Mouse (Mus musculus): ENCODE results near the gene Actg1. TPM values are rescaled to one million over a fixed set of nuclear protein-coding genes. Genes with fewer than 3 reads are reported as not detected.

Gene Actg1
- polyA plus RNA-seq, 1 experiment: 7,516 TPM

DNA sequence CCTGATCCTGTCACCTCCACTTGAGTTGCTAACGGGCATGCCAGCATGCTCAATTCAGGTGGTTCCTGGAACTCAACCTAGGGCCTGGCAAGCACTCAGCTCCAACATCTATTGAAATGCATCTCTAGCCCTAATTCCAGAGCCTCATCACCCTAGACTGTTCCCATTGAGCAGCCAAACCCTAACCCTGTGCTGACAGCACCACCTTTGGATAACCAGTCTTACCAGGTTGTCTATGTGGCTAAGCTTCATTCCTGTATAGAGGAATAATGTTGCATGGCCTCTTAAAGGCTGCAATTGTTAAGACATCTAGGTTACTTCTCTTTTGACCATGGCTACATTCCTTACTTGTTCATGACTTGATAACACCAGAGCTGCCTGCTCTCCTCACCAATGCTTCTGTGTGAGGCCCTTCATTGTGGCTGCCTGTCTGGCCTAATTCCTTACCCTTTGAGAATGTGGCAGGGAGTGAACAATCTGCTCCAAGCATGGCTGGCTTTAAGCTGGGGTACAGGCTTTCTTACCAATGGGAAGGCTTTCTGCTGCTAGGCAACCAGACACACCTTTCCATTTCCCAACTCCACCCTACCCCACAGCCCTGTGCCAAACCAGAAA lies 3.2 kb downstream of the Actg1 start:
- Histone ChIP-seq H3K36me3 (ENCODE audit: control insufficient read depth, insufficient read depth) (peaks cover 21% of the 10 kb centered on the region), H3K4me3 (ENCODE audit: insufficient read depth, poor library complexity, severe bottlenecking) (peak overlapping the region; percentile 38), H3K79me3 (ENCODE audit: low read depth) (peaks cover 29% of the 10 kb centered on the region), H3K27me3 (ENCODE audit: control insufficient read depth, insufficient read depth, insufficient read length) (no peaks in the 10 kb centered on the region), H3ac (ENCODE audit: control insufficient read depth, insufficient read length, low read depth) (peak overlapping the region; percentile 78), H3K79me2 (ENCODE audit: control insufficient read depth, insufficient read depth) (peaks cover 45% of the 10 kb centered on the region)
- TF ChIP-seq CEBPB (IDR thresholded peaks at IDR 0.05; ENCODE audit: low read depth) (no peak), USF1 (IDR thresholded peaks at IDR 0.05; ENCODE audit: low read depth) (no peak), CTCF (IDR thresholded peaks at IDR 0.05; ENCODE audit: control insufficient read depth, insufficient read depth, insufficient read length) (no peak), MYOD1 (IDR thresholded peaks at IDR 0.05; ENCODE audit: control insufficient read depth, insufficient read length, low read depth) (no peak), MAX (IDR thresholded peaks at IDR 0.05) (no peak), FOSL1 (IDR thresholded peaks at IDR 0.05; ENCODE audit: insufficient read depth, low read length, poor library complexity, severe bottlenecking) (no peak), MYOG (IDR thresholded peaks at IDR 0.05; ENCODE audit: control insufficient read depth, extremely low read depth, insufficient read length) (no peak)

DNA sequence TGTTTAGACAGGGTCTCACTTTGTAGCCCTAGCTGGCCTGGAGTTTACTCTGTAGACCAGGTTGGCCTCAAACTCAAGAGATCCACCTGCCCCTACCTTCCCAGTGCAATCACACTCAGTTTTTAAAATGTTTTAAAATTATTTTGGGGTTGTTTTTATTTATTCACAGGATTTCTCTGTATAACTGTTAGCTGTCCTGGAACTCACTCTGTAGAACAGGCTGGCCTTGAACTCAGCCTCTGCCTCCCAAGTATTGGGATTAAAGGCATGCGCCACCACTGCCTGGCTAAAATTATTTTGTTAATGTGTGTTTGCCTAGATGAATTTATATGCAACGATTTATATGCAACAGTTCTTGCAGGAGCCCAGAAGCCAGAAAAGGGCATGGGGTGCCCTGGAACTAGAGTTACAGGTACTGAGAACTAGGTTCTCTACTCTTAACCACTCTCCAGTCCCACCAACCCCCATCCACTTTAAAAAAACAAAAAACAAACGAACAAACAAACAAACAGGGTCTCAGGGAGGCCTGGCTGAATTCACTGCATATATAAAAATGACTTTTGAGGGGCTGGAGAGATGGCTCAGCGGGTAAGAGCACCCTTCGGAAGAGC lies 3.9 kb downstream of the Actg1 start:
- H3K27me3 ChIP-seq (ENCODE audit: control insufficient read depth, insufficient read depth, insufficient read length): no peaks in the 10 kb centered on the region
- no peak for TF ChIP-seq CEBPB (IDR thresholded peaks at IDR 0.05; ENCODE audit: low read depth)
- TF ChIP-seq FOSL1 (IDR thresholded peaks at IDR 0.05; ENCODE audit: insufficient read depth, low read length, poor library complexity, severe bottlenecking): no peak
- TF ChIP-seq MYOG (IDR thresholded peaks at IDR 0.05; ENCODE audit: control insufficient read depth, extremely low read depth, insufficient read length): no peak
- no peak for TF ChIP-seq USF1 (IDR thresholded peaks at IDR 0.05; ENCODE audit: low read depth)
- TF ChIP-seq MAX (IDR thresholded peaks at IDR 0.05): no peak
- TF ChIP-seq CTCF (IDR thresholded peaks at IDR 0.05; ENCODE audit: control insufficient read depth, insufficient read depth, insufficient read length): no peak
- TF ChIP-seq MYOD1 (IDR thresholded peaks at IDR 0.05; ENCODE audit: control insufficient read depth, insufficient read length, low read depth): no peak
- H3K79me3 ChIP-seq (ENCODE audit: low read depth): peaks cover 28% of the 10 kb centered on the region
- H3K79me2 ChIP-seq (ENCODE audit: control insufficient read depth, insufficient read depth): peaks cover 41% of the 10 kb centered on the region
- H3K4me3 ChIP-seq (ENCODE audit: insufficient read depth, poor library complexity, severe bottlenecking): peak overlapping the region; percentile 38
- no peak overlapping the region for H3ac ChIP-seq (ENCODE audit: control insufficient read depth, insufficient read length, low read depth)
- H3K36me3 ChIP-seq (ENCODE audit: control insufficient read depth, insufficient read depth): peaks cover 21% of the 10 kb centered on the region

DNA sequence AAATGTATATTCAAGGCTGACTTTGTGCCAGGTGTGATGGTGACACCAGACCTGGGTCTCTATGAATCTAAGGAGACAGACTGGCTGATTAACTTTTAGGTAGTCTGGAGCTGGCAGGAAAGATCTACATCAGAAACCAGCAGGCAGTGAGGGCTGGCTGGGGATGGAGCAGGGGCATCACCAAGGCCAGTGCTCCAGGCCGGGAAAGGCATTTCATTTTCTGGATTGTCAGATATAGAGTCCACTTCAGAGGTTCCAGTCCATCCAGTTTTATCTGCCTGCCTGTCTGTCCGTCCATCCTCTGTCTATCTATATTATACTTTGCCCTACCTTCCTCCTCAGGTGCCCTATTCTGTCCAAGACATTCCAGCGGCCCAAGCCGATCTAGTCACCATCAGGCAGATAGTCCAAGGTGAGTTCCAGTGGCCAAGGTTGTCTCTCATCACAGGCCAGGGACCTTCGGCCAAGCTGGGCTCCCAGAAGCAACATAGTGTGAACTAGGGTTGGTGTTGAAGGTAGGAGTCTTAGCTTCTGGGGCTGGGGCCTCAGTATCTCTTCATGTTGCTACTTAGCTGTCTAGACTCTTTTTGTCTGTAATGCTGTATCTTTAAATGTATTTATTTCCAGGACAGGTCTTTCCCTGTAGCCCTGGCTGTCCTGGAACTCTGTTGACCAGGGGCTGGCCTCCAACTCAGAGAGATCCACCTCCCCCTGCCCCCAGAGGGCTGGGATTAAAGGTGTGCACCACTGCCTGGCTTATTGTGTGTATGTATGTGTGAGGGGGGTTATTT lies 4.6 kb downstream of the Actg1 start:
- Histone ChIP-seq H3K79me2 (ENCODE audit: control insufficient read depth, insufficient read depth) (peaks cover 34% of the 10 kb centered on the region), H3K4me3 (ENCODE audit: insufficient read depth, poor library complexity, severe bottlenecking) (no peak overlapping the region), H3ac (ENCODE audit: control insufficient read depth, insufficient read length, low read depth) (no peak overlapping the region), H3K36me3 (ENCODE audit: control insufficient read depth, insufficient read depth) (peaks cover 21% of the 10 kb centered on the region), H3K79me3 (ENCODE audit: low read depth) (peaks cover 21% of the 10 kb centered on the region), H3K27me3 (ENCODE audit: control insufficient read depth, insufficient read depth, insufficient read length) (no peaks in the 10 kb centered on the region)
- TF ChIP-seq CEBPB (IDR thresholded peaks at IDR 0.05; ENCODE audit: low read depth) (no peak), MAX (IDR thresholded peaks at IDR 0.05) (no peak), MYOG (IDR thresholded peaks at IDR 0.05; ENCODE audit: control insufficient read depth, extremely low read depth, insufficient read length) (no peak), MYOD1 (IDR thresholded peaks at IDR 0.05; ENCODE audit: control insufficient read depth, insufficient read length, low read depth) (no peak), USF1 (IDR thresholded peaks at IDR 0.05; ENCODE audit: low read depth) (no peak), CTCF (IDR thresholded peaks at IDR 0.05; ENCODE audit: control insufficient read depth, insufficient read depth, insufficient read length) (no peak), FOSL1 (IDR thresholded peaks at IDR 0.05; ENCODE audit: insufficient read depth, low read length, poor library complexity, severe bottlenecking) (no peak)

DNA sequence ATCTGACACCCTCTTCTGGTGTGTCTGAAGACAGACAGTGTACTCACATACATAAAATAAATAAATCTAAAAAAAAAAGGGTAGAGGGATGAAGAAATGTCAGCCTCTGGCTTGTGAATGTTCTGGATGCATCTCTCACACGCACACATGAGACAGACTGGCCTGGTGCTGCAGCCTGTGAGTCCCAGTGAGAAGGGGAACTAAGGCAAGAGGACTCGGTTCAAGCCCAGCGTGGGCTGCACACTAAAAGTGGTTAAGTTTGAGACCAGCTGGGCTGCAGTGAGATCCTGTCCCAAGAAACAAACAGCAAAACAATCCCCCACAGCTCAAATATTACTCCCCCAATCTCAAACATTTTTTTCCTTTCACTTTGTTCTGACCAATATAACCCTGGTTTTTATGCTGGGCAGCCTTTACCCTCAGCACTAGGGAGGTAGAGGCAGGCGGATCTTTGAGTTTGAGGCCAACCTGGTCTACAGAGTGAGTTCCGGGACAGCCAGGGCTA lies 5.6 kb downstream of the Actg1 start:
- H3K79me3 ChIP-seq (ENCODE audit: low read depth): peaks cover 18% of the 10 kb centered on the region
- no peaks in the 10 kb centered on the region for H3K27me3 ChIP-seq (ENCODE audit: control insufficient read depth, insufficient read depth, insufficient read length)
- TF ChIP-seq CEBPB (IDR thresholded peaks at IDR 0.05; ENCODE audit: low read depth) (no peak), CTCF (IDR thresholded peaks at IDR 0.05; ENCODE audit: control insufficient read depth, insufficient read depth, insufficient read length) (no peak), FOSL1 (IDR thresholded peaks at IDR 0.05; ENCODE audit: insufficient read depth, low read length, poor library complexity, severe bottlenecking) (no peak), MYOG (IDR thresholded peaks at IDR 0.05; ENCODE audit: control insufficient read depth, extremely low read depth, insufficient read length) (no peak), MAX (IDR thresholded peaks at IDR 0.05) (no peak), USF1 (IDR thresholded peaks at IDR 0.05; ENCODE audit: low read depth) (no peak), MYOD1 (IDR thresholded peaks at IDR 0.05; ENCODE audit: control insufficient read depth, insufficient read length, low read depth) (no peak)
- no peak overlapping the region for H3K4me3 ChIP-seq (ENCODE audit: insufficient read depth, poor library complexity, severe bottlenecking)
- no peak overlapping the region for H3ac ChIP-seq (ENCODE audit: control insufficient read depth, insufficient read length, low read depth)
- peaks cover 21% of the 10 kb centered on the region for H3K36me3 ChIP-seq (ENCODE audit: control insufficient read depth, insufficient read depth)
- H3K79me2 ChIP-seq (ENCODE audit: control insufficient read depth, insufficient read depth): peaks cover 24% of the 10 kb centered on the region

DNA sequence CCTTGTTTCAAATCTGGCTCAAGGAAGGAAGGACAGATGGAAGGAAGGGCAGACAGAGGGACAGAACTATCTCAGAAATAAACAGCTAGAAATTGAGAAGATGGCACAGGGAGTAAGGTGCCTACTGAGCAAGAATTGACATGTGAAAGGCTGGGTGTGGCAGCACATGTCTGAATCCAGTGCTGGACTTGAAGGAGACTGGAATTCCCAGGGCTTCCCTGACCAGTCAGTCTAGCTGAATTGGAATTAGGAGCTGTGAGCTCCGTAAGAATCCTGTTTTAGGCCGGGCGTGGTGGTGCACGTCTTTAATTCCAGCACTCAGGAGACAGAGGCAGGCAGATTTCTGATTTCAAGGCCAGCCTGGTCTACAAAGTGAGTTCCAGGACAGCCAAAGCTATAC lies 6.7 kb downstream of the Actg1 start:
- Histone ChIP-seq H3K79me2 (ENCODE audit: control insufficient read depth, insufficient read depth) (peaks cover 14% of the 10 kb centered on the region), H3ac (ENCODE audit: control insufficient read depth, insufficient read length, low read depth) (no peak overlapping the region), H3K36me3 (ENCODE audit: control insufficient read depth, insufficient read depth) (peaks cover 12% of the 10 kb centered on the region), H3K79me3 (ENCODE audit: low read depth) (peaks cover 11% of the 10 kb centered on the region), H3K27me3 (ENCODE audit: control insufficient read depth, insufficient read depth, insufficient read length) (no peaks in the 10 kb centered on the region), H3K4me3 (ENCODE audit: insufficient read depth, poor library complexity, severe bottlenecking) (no peak overlapping the region)
- TF ChIP-seq MAX (IDR thresholded peaks at IDR 0.05) (no peak), MYOD1 (IDR thresholded peaks at IDR 0.05; ENCODE audit: control insufficient read depth, insufficient read length, low read depth) (no peak), CEBPB (IDR thresholded peaks at IDR 0.05; ENCODE audit: low read depth) (no peak), CTCF (IDR thresholded peaks at IDR 0.05; ENCODE audit: control insufficient read depth, insufficient read depth, insufficient read length) (no peak), MYOG (IDR thresholded peaks at IDR 0.05; ENCODE audit: control insufficient read depth, extremely low read depth, insufficient read length) (no peak), USF1 (IDR thresholded peaks at IDR 0.05; ENCODE audit: low read depth) (no peak), FOSL1 (IDR thresholded peaks at IDR 0.05; ENCODE audit: insufficient read depth, low read length, poor library complexity, severe bottlenecking) (no peak)
